Mouse (Mus musculus) CH12.LX (cell line): ENCODE results near the gene Wdr59. TPM values are rescaled to one million over a fixed set of nuclear protein-coding genes. Genes with fewer than 3 reads are reported as not detected.

Experiments used
- DNase-seq: peaks from one replicate; pipeline ENCODE4 v3.0.0-alpha.2; 2013; ENCODE audit errors: extremely low read depth
- H3K27ac ChIP-seq: 2 replicates; pipeline ENCODE4 v1.5.1; 2012; ENCODE audit warnings: low read depth, mild to moderate bottlenecking, control low read depth, moderate library complexity; ENCODE audit not compliant: insufficient read depth
- H3K27me3 ChIP-seq: replicated peaks from 2 replicates; pipeline ENCODE3; 2012; ENCODE audit warnings: inconsistent platforms
- H3K36me3 ChIP-seq, 2 experiments: replicated peaks in 1 of 2; 2 replicates each; pipeline versions ENCODE3 to v1.6.1; 2012; ENCODE audit warnings: inconsistent platforms in 1 of 2, low read length in 1 of 2, mild to moderate bottlenecking in 1 of 2, mixed read lengths in 1 of 2, moderate library complexity in 1 of 2; ENCODE audit not compliant: control insufficient read depth in 1 of 2, insufficient read depth in 1 of 2
- H3K4me1 ChIP-seq, 2 experiments: 2 replicates each; pipeline ENCODE4 v1.6.1; 2012; ENCODE audit warnings: inconsistent platforms in 1 of 2, moderate library complexity in 1 of 2; ENCODE audit not compliant: insufficient read depth in 2 of 2, control insufficient read depth in 1 of 2
- H3K4me2 ChIP-seq: 2 replicates; pipeline ENCODE4 v1.6.1; 2012; ENCODE audit warnings: low read depth, mild to moderate bottlenecking, control low read depth; ENCODE audit not compliant: poor library complexity, insufficient read depth, severe bottlenecking
- H3K4me3 ChIP-seq, 3 experiments: fragments of 150-350 bp in 1 of 3; sonication (generic) in 1 of 3; replicated peaks in 1 of 3; 2 replicates each; pipeline versions ENCODE3 to v1.5.1; 2011 to 2012; ENCODE audit warnings: low read depth in 2 of 3, low read length in 2 of 3, mild to moderate bottlenecking in 2 of 3, moderate library complexity in 2 of 3, control low read depth in 1 of 3, improper control_type of control experiment in 1 of 3, inconsistent platforms in 1 of 3, mixed read lengths in 1 of 3; ENCODE audit not compliant: poor library complexity in 1 of 3
- H3K79me2 ChIP-seq: replicated peaks from 2 replicates; pipeline ENCODE4 v1.6.1; 2012; ENCODE audit warnings: mild to moderate bottlenecking, moderate library complexity; ENCODE audit not compliant: control insufficient read depth, poor library complexity, insufficient read depth, severe bottlenecking; ENCODE audit errors: extremely low read depth
- H3K9ac ChIP-seq: 2 replicates; pipeline ENCODE4 v1.6.1; 2012; ENCODE audit warnings: low read depth, mild to moderate bottlenecking, control low read depth, moderate library complexity; ENCODE audit not compliant: insufficient read depth
- H3K9me3 ChIP-seq: replicated peaks from 2 replicates; pipeline ENCODE3; 2012; ENCODE audit warnings: low read length, inconsistent platforms, mixed read lengths
- BHLHE40 ChIP-seq: IDR thresholded peaks from 2 replicates; pipeline ENCODE4 v1.6.1; 2011; ENCODE audit warnings: mild to moderate bottlenecking, low read depth, low read length, improper control_type of control experiment
- CTCF ChIP-seq, 2 experiments: IDR thresholded peaks in 1 of 2; conservative IDR thresholded peaks in 1 of 2; 2 replicates each; pipeline ENCODE4 v1.5.1; 2011 to 2012; ENCODE audit warnings: low read depth in 2 of 2, low read length in 2 of 2, improper control_type of control experiment in 1 of 2, inconsistent platforms in 1 of 2, mild to moderate bottlenecking in 1 of 2, moderate library complexity in 1 of 2
- E2F4 ChIP-seq: IDR thresholded peaks from 2 replicates; pipeline ENCODE4 v1.6.1; 2011; ENCODE audit warnings: low read depth, low read length, improper control_type of control experiment; ENCODE audit not compliant: insufficient replicate concordance
- ELF1 ChIP-seq: IDR thresholded peaks from 2 replicates; pipeline ENCODE4 v1.6.1; 2014; ENCODE audit warnings: low read depth, mild to moderate bottlenecking, inconsistent platforms, low read length, improper control_type of control experiment
- ETS1 ChIP-seq: conservative IDR thresholded peaks from 2 replicates; pipeline ENCODE4 v1.6.1; 2012; ENCODE audit warnings: low read depth, mild to moderate bottlenecking, inconsistent platforms, low read length, improper control_type of control experiment, moderate library complexity
- KAT2A ChIP-seq: IDR thresholded peaks from 2 replicates; pipeline ENCODE4 v1.6.1; 2012; ENCODE audit warnings: low read length, improper control_type of control experiment, inconsistent platforms; ENCODE audit not compliant: insufficient replicate concordance
- MAX ChIP-seq: IDR thresholded peaks from 2 replicates; pipeline ENCODE4 v1.6.1; 2011; ENCODE audit warnings: low read length, improper control_type of control experiment
- MAZ ChIP-seq: IDR thresholded peaks from 2 replicates; pipeline ENCODE4 v1.6.1; 2012; ENCODE audit warnings: low read depth, mild to moderate bottlenecking, inconsistent platforms, low read length, improper control_type of control experiment, moderate library complexity
- MEF2A ChIP-seq: IDR thresholded peaks from 2 replicates; pipeline ENCODE4 v1.6.1; 2014; ENCODE audit warnings: low read depth, mild to moderate bottlenecking, inconsistent platforms, low read length, improper control_type of control experiment, borderline replicate concordance
- MXI1 ChIP-seq: IDR thresholded peaks from 2 replicates; pipeline ENCODE4 v1.6.1; 2011; ENCODE audit warnings: mild to moderate bottlenecking, low read depth, low read length, improper control_type of control experiment
- NELFE ChIP-seq: IDR thresholded peaks from 2 replicates; pipeline ENCODE4 v1.6.1; 2011; ENCODE audit warnings: low read depth, low read length, improper control_type of control experiment
- NRF1 ChIP-seq: IDR thresholded peaks from 2 replicates; pipeline ENCODE4 v1.6.1; 2014; ENCODE audit warnings: low read depth, mild to moderate bottlenecking, inconsistent platforms, low read length, improper control_type of control experiment, moderate library complexity
- POLR2A ChIP-seq: IDR thresholded peaks from 2 replicates; pipeline ENCODE4 v1.6.1; 2011; ENCODE audit warnings: low read depth, mild to moderate bottlenecking, improper control_type of control experiment, low read length
- POLR2AphosphoS2 ChIP-seq: IDR thresholded peaks from 2 replicates; pipeline ENCODE4 v1.6.1; 2011; ENCODE audit warnings: low read depth, low read length, improper control_type of control experiment
- RAD21 ChIP-seq: IDR thresholded peaks from 2 replicates; pipeline ENCODE4 v1.6.1; 2011; ENCODE audit warnings: low read depth, mild to moderate bottlenecking, low read length, improper control_type of control experiment, moderate library complexity
- RCOR1 ChIP-seq: conservative IDR thresholded peaks from 2 replicates; pipeline ENCODE4 v1.6.1; 2012; ENCODE audit warnings: low read depth, mild to moderate bottlenecking, inconsistent platforms, low read length, improper control_type of control experiment
- SIN3A ChIP-seq: IDR thresholded peaks from 2 replicates; pipeline ENCODE4 v1.6.1; 2012; ENCODE audit warnings: low read length, improper control_type of control experiment, inconsistent platforms
- SMC3 ChIP-seq: IDR thresholded peaks from 2 replicates; pipeline ENCODE4 v1.6.1; 2011; ENCODE audit warnings: low read depth, low read length, improper control_type of control experiment
- TCF12 ChIP-seq: IDR thresholded peaks from 2 replicates; pipeline ENCODE4 v1.6.1; 2014; ENCODE audit warnings: low read depth, mild to moderate bottlenecking, inconsistent platforms, low read length, improper control_type of control experiment
- UBTF ChIP-seq: IDR thresholded peaks from 2 replicates; pipeline ENCODE4 v1.6.1; 2012; ENCODE audit warnings: low read depth, mild to moderate bottlenecking, inconsistent platforms, low read length, improper control_type of control experiment, moderate library complexity
- USF1 ChIP-seq: IDR thresholded peaks from 2 replicates; pipeline ENCODE4 v1.6.1; 2014; ENCODE audit warnings: low read depth, mild to moderate bottlenecking, inconsistent platforms, low read length, improper control_type of control experiment
- USF2 ChIP-seq: conservative IDR thresholded peaks from 2 replicates; pipeline ENCODE4 v1.6.1; 2011; ENCODE audit warnings: low read depth, low read length, improper control_type of control experiment
- ZMIZ1 ChIP-seq: IDR thresholded peaks from 2 replicates; pipeline ENCODE4 v1.6.1; 2012; ENCODE audit warnings: low read depth, mild to moderate bottlenecking, inconsistent platforms, low read length, improper control_type of control experiment
- dilution Hi-C: fragments of 300-500 bp; cut with MboI; formaldehyde crosslinking; loops from 2 replicates; pipeline ENCODE4 v1.14.3; 2020; ENCODE audit warnings: low sequenced_read_pairs; ENCODE audit not compliant: extremely low pct_unique_long_range_greater_than_20kb, extremely low pct_ligation_motif_present
- in situ Hi-C: fragments of 300-500 bp; cut with MboI; formaldehyde crosslinking; loops from 3 replicates; pipeline ENCODE4 v1.14.3; 2019; ENCODE audit warnings: low sequenced_read_pairs, low pct_ligation_motif_present, low pct_unique_long_range_greater_than_20kb, mixed read lengths
- polyA plus RNA-seq: library from polyadenylated mRNA; unstranded; fragments of >175 nt; gene quantifications from 2 replicates; pipeline ENCODE4 v1.2.1, GENCODE M21; 2012; ENCODE audit warnings: low read depth; ENCODE audit not compliant: insufficient read length
- total RNA-seq, 2 experiments: library from RNA; depleted of rRNA; stranded (reverse); fragments of 300-350 nt in 1 of 2; fragments of >200 nt in 1 of 2; gene quantifications; 2 replicates each; pipeline ENCODE4 v1.2.3; 2012 to 2014

Gene Wdr59
- total and polyA plus RNA-seq, 3 experiments, result 6.2 to 15.6 (median 8.1) TPM

- DNase-seq, result peak; percentile 33
- H3K27me3 ChIP-seq, result no peaks in the 10 kb centered on the region
- no peak for TF ChIP-seq KAT2A
- TF ChIP-seq MXI1, result peak; percentile 22
- no peak for TF ChIP-seq RCOR1
- TF ChIP-seq UBTF, result peak; percentile 21; the same call in 1 of the 2 replicates
- H3K4me3 ChIP-seq, result peak overlapping the region; percentile 56 to 77 (median 65)
- no peak overlapping the region for H3K27ac ChIP-seq
- H3K9me3 ChIP-seq, result no peaks in the 10 kb centered on the region
- H3K79me2 ChIP-seq, result no peaks in the 10 kb centered on the region
- in situ Hi-C loops (no loop called here), dilution Hi-C loops (no loop called here)
- H3K4me1 ChIP-seq, result peaks cover 0 to 44% of the 10 kb centered on the region in 2 experiments; a peak in 2 of 4 replicates
- H3K4me2 ChIP-seq, result peak overlapping the region; percentile 91
- H3K9ac ChIP-seq, result peak overlapping the region; percentile 89
- H3K36me3 ChIP-seq, result peaks cover 0 to 6% of the 10 kb centered on the region in 2 experiments
Observed at GRCm38 (mm10) chr8:111536978-111537764, 15.3 kb upstream of the Wdr59 start.

GRCm38 (mm10) chr8:111536031-111536977, 14.4 kb upstream of the Wdr59 start, which contains the start of gene Znrf1:
Znrf1 (plus strand) TSS chr8:111536097.
- TF ChIP-seq TCF12 (peak; percentile 27; the same call in 1 of the 2 replicates), UBTF (peak; percentile 98), RAD21 (peak; percentile 50), POLR2AphosphoS2 (no peak), USF1 (no peak), ZMIZ1 (no peak), E2F4 (0 out of 2 replicates have a peak, but pooled peaks have one; percentile 50), SMC3 (peak; percentile 61), NELFE (peak; percentile 47; the same call in 1 of the 2 replicates), ELF1 (peak; percentile 30; the same call in 1 of the 2 replicates), MXI1 (peak; percentile 61), SIN3A (peak; percentile 22), BHLHE40 (0 out of 2 replicates have a peak, but pooled peaks have one; percentile 5), MEF2A (0 out of 2 replicates have a peak, but pooled peaks have one; percentile 16), ETS1 (no peak), MAX (no peak), CTCF (conservative IDR thresholded peaks at IDR 0.05 in 1 of 2, IDR thresholded peaks at IDR 0.05 in 1 of 2; ENCODE audit: low read depth in 2 of 2, low read length in 2 of 2) (peak in 1 of 2 experiments; percentile 66; a peak in 2 of 4 replicates), POLR2A (peak; percentile 53; the same call in 1 of the 2 replicates), NRF1 (peak; percentile 76), USF2 (no peak), MAZ (peak; percentile 94)
- Histone ChIP-seq H3K9me3 (no peaks in the 10 kb centered on the region), H3K27ac (peak within 1 kb of the TSS; percentile 52; the same call in 1 of the 2 replicates), H3K9ac (peak within 1 kb of the TSS; percentile 89), H3K27me3 (no peaks in the 10 kb centered on the region), H3K4me1 (peaks cover 0 to 44% of the 10 kb centered on the region in 2 experiments; a peak in 2 of 4 replicates), H3K36me3 (peaks cover 0 to 3% of the 10 kb centered on the region in 2 experiments), H3K79me2 (no peaks in the 10 kb centered on the region), H3K4me2 (peak within 1 kb of the TSS; percentile 91), H3K4me3 (peak within 1 kb of the TSS; percentile 60 to 77 (median 65))
- dilution Hi-C loops, result no loop called here
- peak; percentile 62 for DNase-seq
- in situ Hi-C loops, result no loop called here
